Mouse (Mus musculus): ENCODE results near the gene Ctsr. TPM values are rescaled to one million over a fixed set of nuclear protein-coding genes. Genes with fewer than 3 reads are reported as not detected.
"Not testable (repeated sequence)": the region's sequence is repeated elsewhere in the genome, so short reads cannot be mapped to it uniquely, and the experiment has no call there.

Ctsr gene
- not detected in 2 replicates for polyA plus RNA-seq (2016; fragmentation: Nextera tagmentation; extraction: Ambion mirVana)

DNA sequence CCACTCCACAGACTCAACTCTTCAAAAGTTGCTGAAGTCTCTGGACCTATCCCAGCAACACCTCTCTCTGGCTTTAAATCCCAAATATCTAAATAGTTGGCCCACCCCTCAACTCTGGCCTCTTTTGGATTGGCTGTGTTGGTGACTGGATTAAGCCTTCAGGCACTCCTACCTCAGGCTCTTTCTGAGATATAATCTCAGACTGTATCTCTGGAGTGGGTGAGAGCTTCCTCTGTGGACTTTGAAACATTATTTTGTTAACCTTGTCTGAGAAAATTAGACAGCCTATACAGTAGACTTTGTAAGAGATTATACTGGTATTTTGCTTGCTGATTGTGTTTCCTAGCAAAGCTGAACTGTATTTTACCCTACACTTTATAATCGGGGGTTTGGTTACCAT, at the start of gene Ctsr:
TSS of gene Ctsr (minus strand) at position 101 of the 400 bp plus-strand sequence.
- DNase-seq (ENCODE audit: low spot score), result no peak
- H3K9me3 ChIP-seq, result peaks cover 71% of the 10 kb centered on the region
- H3K4me1 ChIP-seq (replicated peaks), result no peaks in the 10 kb centered on the region
- no peak within 1 kb of the TSS for H3K27ac ChIP-seq
- no peaks in the 10 kb centered on the region for H3K36me3 ChIP-seq
- no peak within 1 kb of the TSS for H3K4me3 ChIP-seq
- H3K27me3 ChIP-seq (ENCODE audit: insufficient read depth, poor library complexity, severe bottlenecking), result no peaks in the 10 kb centered on the region
- WGBS, result 76% methylated on average over 1 of the region's 1 CpGs

DNA sequence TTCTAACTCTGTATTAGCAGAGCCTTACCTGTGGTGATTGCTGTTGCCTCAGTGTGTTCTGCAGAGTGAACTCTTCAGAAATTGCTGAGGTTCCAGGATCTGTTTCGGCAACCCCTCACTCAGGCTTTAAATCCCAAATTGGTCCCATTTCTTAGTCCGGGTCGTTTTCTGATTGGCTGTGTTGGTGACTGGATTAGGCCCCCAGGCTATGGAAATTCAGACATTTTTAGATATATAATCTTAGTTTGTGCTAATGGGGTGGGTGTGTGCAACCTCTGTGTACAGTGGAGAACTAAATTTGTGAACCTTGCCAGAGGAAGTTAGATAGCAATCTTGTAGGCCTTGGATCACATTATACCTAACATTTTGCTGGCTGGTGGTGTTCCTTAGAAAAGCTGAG, 39.3 kb upstream of the Ctsr start, which contains the start of gene Cts6:
TSS of gene Cts6 (minus strand) at position 101 of the 400 bp plus-strand sequence.
- Histone ChIP-seq H3K4me3 (no peak within 1 kb of the TSS), H3K36me3 (no peaks in the 10 kb centered on the region), H3K9me3 (peaks cover 69% of the 10 kb centered on the region), H3K27me3 (ENCODE audit: insufficient read depth, poor library complexity, severe bottlenecking) (no peaks in the 10 kb centered on the region), H3K4me1 (replicated peaks) (no peaks in the 10 kb centered on the region), H3K27ac (no peak within 1 kb of the TSS)
- no peak for DNase-seq (ENCODE audit: low spot score)
- WGBS, result 84% methylated on average over 3 of the region's 3 CpGs

DNA sequence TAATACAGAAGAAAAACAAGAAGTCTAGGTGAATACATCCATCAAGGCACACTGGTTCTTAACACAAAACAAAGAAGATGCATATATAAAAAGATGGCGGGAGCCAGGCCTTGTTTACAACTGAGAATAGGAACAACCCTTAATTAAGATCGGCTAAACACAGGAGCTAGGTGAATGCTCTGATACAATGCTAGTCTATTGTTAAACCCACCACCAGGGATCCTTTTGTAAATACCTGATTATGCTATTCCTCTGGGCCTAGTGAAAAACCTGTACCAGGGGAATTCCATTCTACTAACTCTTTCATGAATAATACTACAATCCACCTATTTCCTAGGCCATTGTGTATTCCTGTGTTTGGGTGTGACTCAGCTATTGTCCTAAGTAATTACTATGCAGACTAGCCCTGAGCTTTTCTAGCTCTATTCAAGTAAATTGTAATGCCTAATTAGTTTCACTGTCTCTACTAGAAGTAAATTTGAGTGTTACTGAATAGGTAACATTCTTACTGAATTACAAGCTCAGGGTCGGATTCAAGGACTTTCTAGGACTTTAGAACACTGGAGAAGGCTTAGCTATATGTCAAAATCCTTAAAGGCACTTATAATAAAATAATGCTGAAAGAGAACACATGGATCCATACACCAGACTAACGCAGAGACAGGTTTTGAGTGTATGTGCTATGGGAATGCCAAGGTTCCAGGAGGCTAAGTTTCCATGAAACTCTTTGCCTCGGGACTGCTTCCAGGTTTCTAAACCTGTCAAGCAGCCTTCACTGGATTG, 21.3 kb upstream of the Ctsr start:
- DNase-seq (ENCODE audit: low spot score); H3K27me3 ChIP-seq (ENCODE audit: insufficient read depth, poor library complexity, severe bottlenecking); H3K36me3 ChIP-seq; H3K4me3 ChIP-seq; H3K4me1 ChIP-seq (replicated peaks); H3K27ac ChIP-seq: not testable (repeated sequence)
- WGBS, result 83% methylated on average over 5 of the region's 5 CpGs
- peaks cover 28% of the 10 kb centered on the region for H3K9me3 ChIP-seq

DNA sequence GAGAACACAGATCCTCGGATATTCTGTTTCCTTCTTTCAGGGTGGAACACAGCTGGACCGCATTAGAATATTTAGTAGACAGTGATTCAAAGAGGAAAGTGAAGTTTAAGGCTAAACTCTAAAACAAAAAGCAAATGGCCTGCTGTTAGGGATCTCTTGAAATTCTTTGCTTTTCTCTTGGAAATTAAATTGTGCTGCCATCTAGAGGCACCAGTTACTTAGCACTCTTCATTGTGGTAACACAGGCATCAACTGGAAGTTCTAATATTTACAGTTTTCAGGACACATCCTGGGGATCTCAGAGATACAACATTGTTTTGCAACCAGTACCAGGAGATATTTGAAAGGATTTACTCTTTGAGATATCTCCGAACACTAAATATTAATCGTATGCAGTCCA, 566 bp upstream of the Ctsr start:
- Histone ChIP-seq H3K9me3 (peaks cover 71% of the 10 kb centered on the region), H3K4me1 (replicated peaks) (no peaks in the 10 kb centered on the region), H3K27me3 (ENCODE audit: insufficient read depth, poor library complexity, severe bottlenecking) (no peaks in the 10 kb centered on the region), H3K4me3 (no peak overlapping the region), H3K27ac (no peak overlapping the region), H3K36me3 (no peaks in the 10 kb centered on the region)
- WGBS, result 84% methylated on average over 4 of the region's 4 CpGs
- DNase-seq (ENCODE audit: low spot score), result no peak

Other genes starting within 250 kb of the Ctsr start
- not detected in 2 replicates for gene Gm49393, start 228.7 kb downstream of the Ctsr start, polyA plus RNA-seq (2016; fragmentation: Nextera tagmentation; extraction: Ambion mirVana)
- 1.1 and 1.8 TPM in 2 replicates for gene Gm49391, start 227.7 kb downstream of the Ctsr start, polyA plus RNA-seq (2016; fragmentation: Nextera tagmentation; extraction: Ambion mirVana)
- gene Ctla2a, start 227.6 kb downstream of the Ctsr start, polyA plus RNA-seq (2016; fragmentation: Nextera tagmentation; extraction: Ambion mirVana), result 12.6 and 13.7 TPM in 2 replicates
- gene Tpbpa, start 222.3 kb downstream of the Ctsr start, polyA plus RNA-seq (2016; fragmentation: Nextera tagmentation; extraction: Ambion mirVana), result not detected in 2 replicates
- not detected in 2 replicates for gene Ctsj, start 158.3 kb downstream of the Ctsr start, polyA plus RNA-seq (2016; fragmentation: Nextera tagmentation; extraction: Ambion mirVana)
- gene Ctsq, start 123.6 kb downstream of the Ctsr start, polyA plus RNA-seq (2016; fragmentation: Nextera tagmentation; extraction: Ambion mirVana), result not detected in 2 replicates
- not detected in 2 replicates for gene Cts6, start 39.2 kb upstream of the Ctsr start, polyA plus RNA-seq (2016; fragmentation: Nextera tagmentation; extraction: Ambion mirVana)
- not detected in 2 replicates for gene Cts8, start 91.1 kb upstream of the Ctsr start, polyA plus RNA-seq (2016; fragmentation: Nextera tagmentation; extraction: Ambion mirVana)
- gene Gm49398, start 124.6 kb upstream of the Ctsr start, polyA plus RNA-seq (2016; fragmentation: Nextera tagmentation; extraction: Ambion mirVana), result not detected in 2 replicates
- not detected in 2 replicates for gene Cts7, start 193.9 kb upstream of the Ctsr start, polyA plus RNA-seq (2016; fragmentation: Nextera tagmentation; extraction: Ambion mirVana)